Mouse (Mus musculus) stomach, postnatal 0 days (tissue): ENCODE measurements around the gene Dlgap4. TPM values are rescaled to one million over a fixed set of nuclear protein-coding genes. Genes with fewer than 3 reads are reported as not detected.

ENCODE experiments used
- ATAC-seq: fragments of 200-750 bp; cut with Nextera tagmentation; 2 replicates; pipeline ENCODE4 v1.8.0; 2017; ENCODE audit not compliant: low FRiP score, low TSS enrichment
- DNase-seq: peaks from one replicate; pipeline ENCODE4 v3.0.0-alpha.2; 2016; ENCODE audit warnings: low spot score
- H3K27ac ChIP-seq: fragments of 300-500 bp; sonication (generic); replicated peaks from 2 replicates; pipeline ENCODE4 v1.5.1; 2014; ENCODE audit warnings: mild to moderate bottlenecking, control low read depth
- H3K27me3 ChIP-seq: fragments of 300-500 bp; sonication (generic); 2 replicates; pipeline ENCODE4 v1.6.1; 2014; ENCODE audit warnings: low read length; ENCODE audit not compliant: control insufficient read depth, insufficient read depth
- H3K36me3 ChIP-seq: fragments of 300-500 bp; sonication (generic); 2 replicates; pipeline ENCODE4 v1.6.1; 2014; ENCODE audit warnings: low read length, mixed read lengths; ENCODE audit not compliant: control insufficient read depth, insufficient read depth
- H3K4me1 ChIP-seq: fragments of 300-500 bp; sonication (generic); replicated peaks from 2 replicates; pipeline ENCODE4 v1.6.1; 2014; ENCODE audit warnings: antibody characterized with exemption; ENCODE audit not compliant: control insufficient read depth, insufficient read depth
- H3K4me2 ChIP-seq: fragments of 300-500 bp; sonication (generic); replicated peaks from 2 replicates; pipeline ENCODE4 v1.6.1; 2014; ENCODE audit warnings: low read depth, mild to moderate bottlenecking, control low read depth, moderate library complexity
- H3K4me3 ChIP-seq: fragments of 300-500 bp; sonication (generic); 2 replicates; pipeline ENCODE4 v1.5.1; 2014; ENCODE audit warnings: low read depth, low read length, control low read depth
- H3K9ac ChIP-seq: fragments of 300-500 bp; sonication (generic); 2 replicates; pipeline ENCODE4 v1.6.1; 2014; ENCODE audit warnings: mild to moderate bottlenecking, low read length, control low read depth, mixed read lengths
- H3K9me3 ChIP-seq: fragments of 300-500 bp; sonication (generic); 2 replicates; pipeline ENCODE4 v1.6.1; 2016; ENCODE audit warnings: low read length; ENCODE audit not compliant: control insufficient read depth
- CTCF ChIP-seq: IDR thresholded peaks from 2 replicates; pipeline ENCODE4 v1.5.1; 2016; ENCODE audit warnings: antibody characterized with exemption, low read depth, mild to moderate bottlenecking, moderate library complexity
- EP300 ChIP-seq: optimal IDR thresholded peaks from 2 replicates; pipeline ENCODE3; 2016; ENCODE audit warnings: antibody characterized with exemption
- WGBS: fragments of 180-500 bp; shearing (Covaris S2); extraction: QIAGEN DNeasy Blood & Tissue Kit; methylation state at CpG from one replicate; pipeline ENCODE4 v1.1.7; 2014; 5-methylcytosine and 5-hydroxymethylcytosine counted together
- polyA plus RNA-seq: library from polyadenylated mRNA; unstranded; fragments of >200 nt; fragmentation: Nextera tagmentation; extraction: Ambion mirVana; gene quantifications from 2 replicates; pipeline ENCODE4 v1.2.1, GENCODE M21; 2015

The Dlgap4 gene
- polyA plus RNA-seq, 1 experiment from 2014 or later: 50.7 TPM

GRCm38 (mm10) chr2:156643406-156643805, 29.9 kb downstream of the Dlgap4 start:
- Histone ChIP-seq H3K36me3 (no peaks in the 10 kb centered on the region), H3K4me3 (no peak overlapping the region), H3K27me3 (no peaks in the 10 kb centered on the region), H3K9me3 (no peaks in the 10 kb centered on the region), H3K4me1 (no peaks in the 10 kb centered on the region), H3K27ac (no peak overlapping the region), H3K9ac (no peak overlapping the region), H3K4me2 (no peak overlapping the region)
- DNase-seq (no peak), ATAC-seq (no peak)
- WGBS: 46% methylated on average over 3 of the region's 3 CpGs
- TF ChIP-seq CTCF: no peak
- no peak for TF ChIP-seq EP300

- Histone ChIP-seq H3K4me1 (no peaks in the 10 kb centered on the region), H3K27me3 (no peaks in the 10 kb centered on the region), H3K27ac (no peak overlapping the region), H3K4me2 (no peak overlapping the region), H3K36me3 (no peaks in the 10 kb centered on the region), H3K9me3 (no peaks in the 10 kb centered on the region), H3K4me3 (no peak overlapping the region), H3K9ac (no peak overlapping the region)
- no peak for TF ChIP-seq CTCF
- no peak for TF ChIP-seq EP300
- DNase-seq (no peak), ATAC-seq (no peak)
- WGBS: 73% methylated on average over 6 of the region's 6 CpGs
Observed at GRCm38 (mm10) chr2:156645145-156645544, 31.6 kb downstream of the Dlgap4 start.

GRCm38 (mm10) chr2:156646877-156647276, 33.4 kb downstream of the Dlgap4 start:
- H3K9ac ChIP-seq: no peak overlapping the region
- H3K9me3 ChIP-seq: no peaks in the 10 kb centered on the region
- no peak for DNase-seq
- H3K36me3 ChIP-seq: no peaks in the 10 kb centered on the region
- TF ChIP-seq EP300 (no peak), CTCF (no peak)
- H3K27ac ChIP-seq: no peak overlapping the region
- H3K27me3 ChIP-seq: no peaks in the 10 kb centered on the region
- H3K4me3 ChIP-seq: no peak overlapping the region
- no peak for ATAC-seq
- WGBS: 77% methylated on average over 5 of the region's 5 CpGs
- H3K4me2 ChIP-seq: no peak overlapping the region
- no peaks in the 10 kb centered on the region for H3K4me1 ChIP-seq

- Histone ChIP-seq H3K36me3 (no peaks in the 10 kb centered on the region), H3K9ac (no peak overlapping the region), H3K4me2 (no peak overlapping the region), H3K27ac (no peak overlapping the region), H3K4me1 (no peaks in the 10 kb centered on the region), H3K9me3 (no peaks in the 10 kb centered on the region), H3K4me3 (no peak overlapping the region), H3K27me3 (no peaks in the 10 kb centered on the region)
- no peak for ATAC-seq
- no peak for TF ChIP-seq EP300
- TF ChIP-seq CTCF: no peak
- DNase-seq: no peak
- 46% methylated on average over 5 of the region's 5 CpGs for WGBS
Observed at GRCm38 (mm10) chr2:156648042-156648441, 34.5 kb downstream of the Dlgap4 start.

- DNase-seq (no peak), ATAC-seq (no peak)
- no peaks in the 10 kb centered on the region for H3K4me1 ChIP-seq
- no peak overlapping the region for H3K4me2 ChIP-seq
- H3K9ac ChIP-seq: no peak overlapping the region
- H3K36me3 ChIP-seq: no peaks in the 10 kb centered on the region
- no peaks in the 10 kb centered on the region for H3K27me3 ChIP-seq
- no peaks in the 10 kb centered on the region for H3K9me3 ChIP-seq
- no peak overlapping the region for H3K27ac ChIP-seq
- 72% methylated on average over 5 of the region's 5 CpGs for WGBS
- TF ChIP-seq CTCF: no peak
- TF ChIP-seq EP300: no peak
- no peak overlapping the region for H3K4me3 ChIP-seq
Observed at GRCm38 (mm10) chr2:156649450-156649849, 35.9 kb downstream of the Dlgap4 start.

GRCm38 (mm10) chr2:156651019-156651418, 37.5 kb downstream of the Dlgap4 start:
- H3K27ac ChIP-seq: no peak overlapping the region
- 65% methylated on average over 6 of the region's 6 CpGs for WGBS

More at GRCm38 (mm10) chr2:156651019-156651418, 37.5 kb downstream of the Dlgap4 start:
- H3K4me1 ChIP-seq: no peaks in the 10 kb centered on the region
- no peaks in the 10 kb centered on the region for H3K27me3 ChIP-seq
- no peak for DNase-seq
- no peaks in the 10 kb centered on the region for H3K36me3 ChIP-seq
- no peak overlapping the region for H3K9ac ChIP-seq
- no peak; the same call in 1 of the 2 replicates for ATAC-seq
- H3K4me2 ChIP-seq: no peak overlapping the region
- TF ChIP-seq EP300 (no peak), CTCF (no peak)
- H3K4me3 ChIP-seq: no peak overlapping the region
- no peaks in the 10 kb centered on the region for H3K9me3 ChIP-seq
